Mouse (Mus musculus): ENCODE measurements around the gene Kctd18. TPM values are rescaled to one million over a fixed set of nuclear protein-coding genes. Genes with fewer than 3 reads are reported as not detected.
A peak's percentile ranks its signal among the peaks of the same experiment; 100 is the strongest.
"Not testable (repeated sequence)": the region's sequence is repeated elsewhere in the genome, so short reads cannot be mapped to it uniquely, and the experiment has no call there.

The Kctd18 gene
- total RNA-seq (2014; fragmentation: Nextera tagmentation) = 14.1 and 19.1 TPM in 2 replicates
- total RNA-seq (2017) = 17.8 and 22.7 TPM in 2 replicates

- no peak for ATAC-seq (replicated peaks; ENCODE audit: low FRiP score, low TSS enrichment, poor library complexity, severe bottlenecking)
Measured at GRCm38 (mm10) chr1:58018856-58019255, at the start of gene Kctd18. Gene Kctd18, minus strand, starts transcription at chr1:58018956.

DNA sequence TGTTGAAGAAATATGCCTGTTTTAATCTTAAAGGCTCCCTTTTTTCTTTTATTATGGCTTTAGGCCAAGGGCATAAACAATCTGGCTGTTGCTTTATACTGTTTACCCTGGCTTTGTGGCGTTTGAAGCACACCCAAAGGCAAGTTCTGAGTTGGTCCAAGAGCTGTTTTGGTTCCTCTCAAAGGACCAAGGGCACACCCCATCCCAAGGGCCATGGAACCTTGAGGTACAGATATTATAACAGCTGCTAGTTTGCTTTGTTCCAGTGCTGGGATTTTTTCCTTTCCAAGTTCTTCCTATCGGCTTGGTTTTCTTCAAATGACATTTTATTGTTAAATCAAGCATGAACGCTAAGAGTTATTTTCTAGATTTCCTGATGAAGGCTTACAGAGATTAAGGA is 46.9 kb upstream of the Kctd18 start:
- ATAC-seq (replicated peaks; ENCODE audit: low FRiP score, low TSS enrichment, poor library complexity, severe bottlenecking) = no peak

- no peak for ATAC-seq (replicated peaks; ENCODE audit: low FRiP score, low TSS enrichment, poor library complexity, severe bottlenecking)
Measured at GRCm38 (mm10) chr1:58065151-58065550, 46.4 kb upstream of the Kctd18 start.

DNA sequence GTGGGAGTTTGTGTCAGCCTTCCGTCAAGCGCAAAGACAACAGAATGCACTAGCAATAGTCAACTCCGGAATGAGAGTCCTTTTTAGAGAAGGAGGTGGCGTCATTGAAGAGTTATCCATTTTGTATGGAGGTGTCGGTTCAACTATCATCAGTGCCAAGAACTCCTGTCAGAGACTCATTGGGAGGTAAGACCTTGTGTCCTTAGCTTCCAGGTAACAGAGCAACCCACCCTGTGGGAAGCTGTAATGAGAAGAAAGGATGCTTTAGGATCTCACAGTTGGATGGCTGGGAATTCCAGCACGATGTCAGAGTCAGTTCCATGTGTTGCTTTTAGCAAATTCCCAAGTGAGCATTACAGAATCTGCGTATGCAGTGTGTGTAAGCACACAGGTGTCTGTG is 43.4 kb upstream of the Kctd18 start:
- ATAC-seq (replicated peaks; ENCODE audit: low FRiP score, low TSS enrichment, poor library complexity, severe bottlenecking) = no peak

- no peak for ATAC-seq (replicated peaks; ENCODE audit: low FRiP score, low TSS enrichment, poor library complexity, severe bottlenecking)
Measured at GRCm38 (mm10) chr1:58058846-58059245, 40.1 kb upstream of the Kctd18 start.

DNA sequence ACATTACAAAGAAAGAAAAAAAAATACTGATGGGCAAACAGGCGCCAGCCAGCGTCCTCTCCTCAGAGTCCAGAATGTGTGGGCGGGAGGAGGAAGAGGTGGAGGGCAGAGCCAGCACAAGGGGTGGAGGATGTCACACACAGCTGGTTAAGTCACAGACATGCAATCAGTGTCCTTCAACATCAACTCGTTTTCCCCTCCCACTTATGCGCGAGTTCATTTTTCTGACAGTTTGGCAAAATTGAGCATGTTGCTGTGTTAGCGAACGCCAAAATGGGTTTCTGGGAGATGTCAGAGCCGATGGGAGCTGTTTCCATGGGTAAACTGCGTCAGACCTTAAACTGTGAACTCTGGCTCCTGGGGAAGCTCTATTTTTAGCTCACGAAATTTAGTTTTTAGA is 38.2 kb upstream of the Kctd18 start:
- ATAC-seq (replicated peaks; ENCODE audit: low FRiP score, low TSS enrichment, poor library complexity, severe bottlenecking) = no peak

DNA sequence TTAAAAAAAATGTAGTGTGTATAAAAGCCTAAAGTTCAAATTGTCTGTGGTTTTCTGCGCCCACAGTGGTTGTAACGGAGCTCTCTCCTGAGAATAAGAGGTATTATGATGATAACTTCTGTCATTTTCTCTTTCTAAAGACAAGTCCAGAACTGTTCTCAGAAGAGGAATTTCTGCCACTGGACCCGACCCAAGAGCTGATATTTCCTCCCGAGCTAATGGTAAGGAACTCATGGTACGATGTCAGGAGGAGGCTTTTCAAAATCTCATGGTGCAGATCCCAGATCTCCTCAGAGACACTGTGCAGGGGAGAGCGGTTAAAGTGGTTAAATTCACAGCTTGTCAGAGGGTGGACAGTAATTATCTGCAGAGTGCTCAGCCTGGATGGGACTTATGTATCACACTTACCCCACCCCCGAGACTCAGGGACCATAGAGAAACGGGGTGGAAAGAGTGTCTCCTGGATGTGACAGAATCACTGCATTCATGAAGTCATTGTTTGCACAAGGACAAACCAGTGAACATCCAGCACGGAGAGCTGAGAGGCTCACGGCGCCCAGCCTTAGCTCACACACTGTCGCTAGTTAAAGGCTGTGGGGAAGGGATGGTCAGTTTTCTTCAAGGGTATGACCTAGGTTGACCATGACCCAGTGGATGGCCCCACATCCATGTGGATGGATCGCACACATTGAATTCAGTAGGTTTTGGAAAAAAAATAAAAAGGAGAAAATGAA is 37.5 kb upstream of the Kctd18 start:
- no peak for ATAC-seq (replicated peaks; ENCODE audit: low FRiP score, low TSS enrichment, poor library complexity, severe bottlenecking)

GRCm38 (mm10) chr1:58055598-58055997 is 36.8 kb upstream of the Kctd18 start:
- no peak for ATAC-seq (replicated peaks; ENCODE audit: low FRiP score, low TSS enrichment, poor library complexity, severe bottlenecking)

DNA sequence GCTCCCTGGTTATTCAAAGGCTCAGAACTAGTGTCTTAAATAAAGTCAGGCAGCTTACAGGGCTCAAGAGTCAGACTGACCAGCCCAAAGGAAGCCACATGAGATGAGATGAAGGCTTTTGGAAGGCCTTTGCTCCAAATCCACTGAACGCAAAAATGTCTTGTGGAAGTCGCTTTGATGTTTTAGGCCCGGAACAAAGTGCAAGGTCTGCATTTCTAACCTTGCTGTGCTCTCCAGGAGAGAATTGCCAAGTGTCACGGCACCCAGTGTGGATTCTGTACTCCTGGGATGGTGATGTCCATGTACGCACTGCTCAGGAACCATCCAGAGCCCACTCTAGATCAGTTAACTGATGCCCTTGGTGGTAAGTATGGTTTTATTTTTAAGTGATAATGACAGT is 30.4 kb upstream of the Kctd18 start:
- no peak for ATAC-seq (replicated peaks; ENCODE audit: low FRiP score, low TSS enrichment, poor library complexity, severe bottlenecking)

GRCm38 (mm10) chr1:58046721-58047290 is 28.1 kb upstream of the Kctd18 start:
- ATAC-seq (replicated peaks; ENCODE audit: low FRiP score, low TSS enrichment, poor library complexity, severe bottlenecking) = no peak

DNA sequence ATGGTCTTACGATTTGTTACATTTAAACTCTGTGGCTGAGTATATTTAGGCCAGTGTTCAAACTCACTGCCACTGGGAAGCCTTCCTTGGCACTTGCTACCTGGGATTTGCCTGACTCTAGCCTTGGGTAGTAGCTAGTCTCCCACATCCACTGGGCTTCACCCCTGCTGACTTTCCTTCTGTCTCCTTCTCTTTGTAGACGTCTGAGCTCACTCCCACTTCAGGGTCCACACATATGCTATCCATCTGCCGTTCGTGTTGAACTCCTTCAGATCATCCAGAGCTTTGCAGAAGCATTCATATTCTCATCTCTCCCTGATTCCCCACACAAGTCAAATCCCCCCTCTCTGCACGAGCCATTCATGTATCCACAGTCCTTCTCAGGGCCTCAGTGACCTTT is 26.8 kb upstream of the Kctd18 start:
- ATAC-seq (replicated peaks; ENCODE audit: low FRiP score, low TSS enrichment, poor library complexity, severe bottlenecking) = no peak

DNA sequence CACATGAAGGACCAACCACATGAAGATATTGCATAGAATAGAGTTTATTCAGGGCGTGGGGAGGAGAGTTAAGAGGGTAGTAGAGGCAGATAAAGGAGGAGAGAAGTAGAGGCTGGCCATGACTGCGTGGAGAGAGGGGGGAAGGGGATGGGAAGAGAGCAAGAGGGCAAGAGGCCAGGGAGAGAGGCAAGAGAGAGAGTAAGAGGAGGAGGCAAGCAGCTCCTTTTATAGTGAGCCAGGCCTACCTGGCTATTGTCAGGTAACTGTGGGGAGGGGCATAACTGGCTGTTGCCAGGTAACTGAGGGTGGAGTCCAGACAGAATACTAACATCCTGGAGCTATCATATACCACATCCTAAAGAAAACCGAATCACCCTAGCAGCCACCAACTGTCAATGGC is 26.3 kb upstream of the Kctd18 start:
- ATAC-seq (replicated peaks; ENCODE audit: low FRiP score, low TSS enrichment, poor library complexity, severe bottlenecking) = no peak

- not testable (repeated sequence) for ATAC-seq (replicated peaks; ENCODE audit: low FRiP score, low TSS enrichment, poor library complexity, severe bottlenecking)
Measured at GRCm38 (mm10) chr1:58037306-58037705, 18.6 kb upstream of the Kctd18 start.

DNA sequence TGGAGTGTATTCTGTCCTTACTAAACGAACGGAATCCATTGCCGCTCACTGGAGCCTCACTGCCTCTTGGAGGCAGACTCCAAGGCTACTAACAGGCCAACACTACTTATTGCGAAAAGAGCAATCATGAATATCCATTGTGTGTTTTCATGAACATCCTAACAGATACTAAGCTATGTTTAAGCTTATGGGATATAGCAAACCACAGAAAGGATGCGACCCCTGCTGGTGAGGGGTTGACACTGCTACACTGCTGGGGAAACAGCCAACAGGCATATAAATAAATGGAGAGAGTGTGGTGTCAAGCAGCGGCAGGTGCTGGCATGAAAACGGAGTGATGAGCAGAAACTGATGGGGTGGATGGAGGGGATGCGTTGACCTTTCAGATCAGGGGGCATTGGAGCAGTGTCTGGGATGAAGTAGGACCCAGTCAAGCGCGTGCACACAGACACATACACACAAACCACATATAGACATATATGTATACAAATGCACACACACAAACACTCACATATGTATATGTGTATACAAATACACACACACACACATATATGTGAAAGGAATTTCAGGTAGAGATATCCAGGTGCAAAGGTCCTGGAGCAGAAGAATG is 12.5 kb upstream of the Kctd18 start:
- peak; percentile 79 for ATAC-seq (replicated peaks; ENCODE audit: low FRiP score, low TSS enrichment, poor library complexity, severe bottlenecking)

- ATAC-seq (replicated peaks; ENCODE audit: low FRiP score, low TSS enrichment, poor library complexity, severe bottlenecking) = 0 out of 2 replicates have a peak, but pooled peaks have one; percentile 25
Measured at GRCm38 (mm10) chr1:58030156-58030871, 11.6 kb upstream of the Kctd18 start.

DNA sequence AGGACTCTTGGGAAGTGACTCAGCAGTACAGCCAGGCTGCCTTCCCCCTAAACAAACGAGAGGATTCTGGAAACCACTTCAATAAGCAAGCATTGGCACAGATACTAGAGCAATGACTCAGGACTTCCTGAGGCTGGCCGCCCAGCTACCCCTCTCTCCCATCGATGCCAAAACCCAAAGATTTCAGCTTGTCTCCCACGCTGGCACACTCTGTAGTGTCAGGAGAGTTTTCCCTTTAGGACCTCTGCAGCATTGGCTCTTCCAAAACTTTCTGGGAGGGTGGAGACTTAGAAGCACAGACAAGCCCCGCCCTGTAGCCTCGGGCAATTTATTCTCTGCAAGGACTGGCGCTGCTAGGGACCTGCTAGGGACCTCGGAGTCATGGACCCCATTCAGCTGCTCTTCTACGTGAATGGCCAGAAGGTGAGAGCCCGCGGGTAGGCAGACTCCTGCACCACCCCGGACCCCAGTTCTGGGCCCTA is 10.9 kb upstream of the Kctd18 start, which contains the start of gene Aox1:
Aox1 (plus strand) TSS at position 296 of the 482 bp plus-strand sequence.
- ATAC-seq (replicated peaks; ENCODE audit: low FRiP score, low TSS enrichment, poor library complexity, severe bottlenecking) = peak; percentile 72

- peak; percentile 33; the same call in 1 of the 2 replicates for ATAC-seq (replicated peaks; ENCODE audit: low FRiP score, low TSS enrichment, poor library complexity, severe bottlenecking)
Measured at GRCm38 (mm10) chr1:58027707-58028106, 9.0 kb upstream of the Kctd18 start.

- ATAC-seq (replicated peaks; ENCODE audit: low FRiP score, low TSS enrichment, poor library complexity, severe bottlenecking) = not testable (repeated sequence)
Measured at GRCm38 (mm10) chr1:58006388-58006787, 12.4 kb downstream of the Kctd18 start.

DNA sequence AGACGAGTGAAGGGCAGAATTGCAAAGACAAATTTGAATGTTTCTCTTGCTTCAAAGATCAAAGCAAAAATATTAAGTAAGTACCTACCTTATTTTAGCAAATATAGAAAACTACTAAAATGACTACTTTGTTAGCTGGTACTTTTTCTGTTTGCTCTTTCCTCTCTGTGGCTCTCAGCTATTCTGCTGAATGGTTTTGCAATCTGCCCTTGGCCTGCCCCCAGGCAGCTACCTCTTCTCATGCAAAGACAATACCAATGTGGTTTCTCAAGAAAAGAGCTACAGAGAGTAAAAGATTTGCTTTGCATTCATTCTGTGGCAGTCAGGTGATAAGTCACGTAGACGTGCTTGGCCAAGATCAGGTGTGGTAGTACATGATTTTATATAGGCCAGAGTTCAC is 20.6 kb downstream of the Kctd18 start:
- ATAC-seq (replicated peaks; ENCODE audit: low FRiP score, low TSS enrichment, poor library complexity, severe bottlenecking) = no peak

DNA sequence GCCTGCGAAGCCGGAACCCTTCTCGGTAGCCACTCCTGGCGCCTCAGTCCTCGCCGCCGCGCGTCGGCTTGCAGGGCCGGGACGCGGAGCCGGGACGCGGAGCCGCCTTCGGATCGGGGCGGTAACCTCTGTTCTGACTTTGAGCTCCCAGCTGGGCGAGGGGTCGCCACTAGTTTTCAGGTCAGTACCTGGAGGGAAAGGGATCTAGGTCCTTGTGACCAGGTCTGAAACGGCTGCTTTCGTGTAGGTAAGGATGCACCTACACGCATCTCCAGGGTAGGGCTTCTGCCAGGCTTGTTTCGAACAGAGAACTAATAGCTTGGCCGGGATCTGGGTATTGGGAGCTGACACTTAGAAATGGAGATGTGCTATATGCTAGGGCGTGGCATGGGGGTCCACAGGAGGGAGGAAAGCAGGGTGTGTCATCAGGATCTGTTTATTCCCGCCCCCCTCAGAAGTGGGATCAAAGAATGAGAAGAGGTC is 22.6 kb downstream of the Kctd18 start:
- ATAC-seq (replicated peaks; ENCODE audit: low FRiP score, low TSS enrichment, poor library complexity, severe bottlenecking) = peak; percentile 33

Data from megakaryocyte-erythroid progenitor cell, adult 5-6 weeks (primary cell).